Mouse (Mus musculus) ovary, postnatal 14 days (tissue): Measurements from ENCODE around the gene Ncor2.
A peak's percentile ranks its signal among the peaks of the same experiment; 100 is the strongest.

Experiments used
- DNase-seq: peaks from one replicate; pipeline ENCODE4 v3.0.0; 2022; ENCODE audit warnings: low spot score

Gene Ncor2

DNA sequence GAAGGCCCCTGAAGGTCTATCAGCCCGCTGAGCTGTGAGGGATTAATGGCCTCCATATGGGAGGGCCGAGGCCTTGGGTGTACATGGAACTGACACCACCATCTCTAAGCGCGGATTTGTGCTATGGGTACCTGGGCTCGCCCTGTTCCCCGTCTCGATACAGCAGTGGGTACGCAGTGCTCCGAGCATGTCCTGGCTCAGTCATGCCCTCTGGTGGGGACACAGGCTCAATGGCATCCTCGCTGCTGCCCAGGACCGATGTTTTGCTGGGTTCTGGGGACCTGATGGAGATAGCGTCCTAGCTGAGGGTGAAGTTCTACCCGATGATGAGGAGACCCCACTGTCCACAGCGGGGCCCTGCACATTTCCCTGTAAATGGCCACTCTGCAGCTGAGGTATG is 155.0 kb downstream of the Ncor2 start:
- no peak for DNase-seq

DNA sequence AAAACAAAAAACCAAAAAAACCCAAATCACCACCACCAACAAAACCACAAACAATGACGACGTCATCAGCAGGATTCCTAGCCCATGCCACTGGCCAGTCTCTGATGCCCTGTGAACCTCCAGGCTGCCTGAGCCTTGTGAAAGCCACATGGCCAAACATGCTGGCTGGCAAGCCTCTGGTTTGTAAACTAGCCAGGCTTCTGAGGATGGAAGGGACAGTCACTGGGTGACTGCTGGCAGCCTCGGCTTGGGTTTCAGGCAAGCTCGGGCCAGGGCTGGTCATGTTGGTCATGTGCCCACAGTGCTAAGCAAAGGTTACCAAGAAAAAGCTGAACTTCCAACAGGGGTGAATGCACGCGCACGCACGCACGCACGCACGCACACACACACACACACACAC is 157.7 kb downstream of the Ncor2 start:
- DNase-seq = no peak

DNA sequence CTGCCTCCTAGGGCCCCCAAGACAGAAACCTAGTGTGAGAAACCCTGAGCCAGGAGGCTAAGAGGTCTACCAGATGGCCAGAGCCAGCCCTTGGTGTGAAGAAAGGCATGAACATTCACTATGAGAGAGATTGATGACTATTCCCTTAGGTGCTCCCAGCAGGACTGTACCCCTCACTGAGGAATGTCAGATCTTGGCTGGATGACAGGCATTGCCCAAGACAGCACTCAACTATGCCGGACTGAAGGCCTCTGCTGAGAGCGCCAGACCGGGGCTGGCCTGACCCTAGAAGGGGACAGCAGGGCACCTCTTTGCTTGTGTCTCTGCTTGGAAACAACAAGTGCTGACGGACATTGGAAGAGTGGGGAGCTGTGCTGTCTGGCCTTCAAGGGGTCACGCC is 159.9 kb downstream of the Ncor2 start:
- no peak for DNase-seq

DNA sequence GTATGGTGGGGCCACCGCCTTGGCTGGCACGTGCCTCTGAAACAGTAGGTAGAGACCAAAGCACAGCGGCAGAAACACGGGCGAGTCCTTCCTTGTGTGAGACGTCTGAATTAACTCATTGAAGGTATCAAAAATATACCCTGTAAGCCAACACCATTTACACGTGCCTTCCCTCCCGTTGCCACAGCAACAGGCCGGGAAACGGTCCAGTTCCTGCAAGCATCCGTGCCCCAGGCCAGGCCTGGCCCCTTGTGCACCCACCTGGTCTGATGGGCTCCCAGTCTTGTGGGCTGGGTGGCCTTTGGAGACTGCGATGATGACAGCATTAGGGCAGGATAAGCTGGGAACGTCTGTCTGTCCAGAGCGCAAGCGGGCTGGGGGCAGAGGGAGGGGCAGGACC is 161.7 kb downstream of the Ncor2 start:
- DNase-seq = no peak

DNA sequence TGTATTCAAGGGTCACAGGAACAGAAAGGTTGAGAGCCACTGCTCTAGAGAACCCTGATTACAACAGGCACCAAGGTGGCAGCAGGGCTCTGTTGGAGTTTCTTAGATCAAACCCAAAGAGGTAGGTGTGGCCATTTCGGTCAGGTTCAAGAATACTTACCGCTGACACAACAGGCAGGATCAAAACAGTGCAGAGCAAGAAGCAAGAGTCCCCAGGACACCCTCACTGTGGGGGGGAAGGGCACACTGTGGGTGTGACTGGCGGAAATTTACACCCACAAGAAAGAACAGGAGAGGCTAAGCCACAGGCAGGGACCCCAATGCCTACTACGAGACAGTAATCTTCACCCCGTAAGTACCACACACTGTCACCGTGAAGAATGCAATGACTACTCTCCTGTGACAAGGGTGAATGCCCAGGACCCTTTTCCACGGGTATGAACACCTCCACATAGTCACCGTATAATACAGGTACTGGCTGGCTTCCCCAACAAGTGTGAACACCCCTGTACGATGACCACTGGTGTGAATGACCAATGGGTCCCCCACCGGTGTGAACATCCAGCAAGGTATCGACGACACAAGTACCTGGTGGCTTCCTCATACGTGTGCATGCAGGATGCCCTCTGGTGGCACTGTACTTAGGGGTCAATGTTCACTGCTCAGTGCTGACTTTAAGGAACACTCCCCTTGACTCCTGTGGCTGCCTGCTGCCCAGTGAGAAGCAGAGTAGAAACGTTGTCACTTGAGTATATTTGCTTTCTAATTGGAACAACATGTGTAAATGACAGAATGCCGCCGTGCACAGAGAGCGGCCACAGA is 162.4 kb downstream of the Ncor2 start:
- DNase-seq = no peak

DNA sequence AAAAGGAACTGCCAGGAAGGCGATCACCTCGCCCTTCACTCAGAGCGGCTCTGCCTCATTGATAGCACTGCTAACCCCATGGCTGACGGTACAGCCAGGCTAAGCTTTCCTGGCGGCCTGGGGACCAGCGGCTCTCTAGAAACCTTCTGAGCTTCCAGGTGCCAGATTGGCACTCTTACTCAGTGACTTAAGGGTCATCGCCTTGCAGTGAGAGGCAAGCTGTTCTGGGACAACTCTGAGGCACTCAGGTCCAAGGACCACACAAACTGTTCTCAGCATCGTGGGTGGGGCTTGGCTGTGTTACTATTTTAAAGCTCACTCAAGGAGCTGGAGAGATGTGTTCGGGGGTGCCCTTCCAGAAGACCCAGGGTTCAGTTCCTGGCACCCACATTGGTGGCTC is 163.4 kb downstream of the Ncor2 start:
- no peak for DNase-seq

DNA sequence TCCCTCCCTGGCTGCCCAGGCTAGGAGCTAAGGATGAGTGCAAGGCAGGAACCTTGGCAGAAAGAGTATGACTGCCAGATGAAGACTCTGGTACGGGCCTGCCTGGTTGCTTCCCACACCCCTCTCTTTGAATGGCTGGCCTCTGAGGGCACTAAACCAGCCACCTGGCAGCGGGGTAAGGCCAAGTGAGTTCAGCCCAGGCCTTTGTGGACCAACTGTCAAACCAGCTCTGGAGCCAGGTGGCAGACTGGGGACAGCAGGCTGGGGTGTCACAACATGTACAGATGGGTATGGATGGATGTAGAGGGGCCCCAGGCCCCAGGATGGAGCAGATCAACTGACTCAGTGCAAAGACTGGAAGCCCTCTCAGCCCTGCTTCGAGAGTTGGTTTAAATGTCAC is 164.0 kb downstream of the Ncor2 start:
- no peak for DNase-seq

DNA sequence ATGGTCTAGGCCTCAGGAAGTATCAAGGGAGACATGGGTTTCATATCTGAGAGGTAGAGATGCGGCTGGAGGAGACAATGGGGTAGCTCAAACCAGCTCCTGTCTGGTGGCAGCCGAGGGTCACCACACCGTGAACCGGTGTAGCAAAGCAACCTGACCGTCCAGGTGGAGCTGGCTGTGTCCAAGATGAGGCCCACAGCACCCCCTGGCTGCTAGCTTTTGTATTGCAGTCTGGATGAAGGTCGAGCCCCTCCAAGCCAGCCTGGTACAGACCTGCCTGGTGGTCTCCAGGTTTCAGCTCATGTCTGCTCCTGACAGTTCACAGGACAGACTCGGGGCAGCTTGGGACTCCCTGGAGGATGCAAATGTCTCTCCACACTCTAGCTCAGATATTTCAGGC is 164.5 kb downstream of the Ncor2 start:
- DNase-seq = peak; percentile 67

DNA sequence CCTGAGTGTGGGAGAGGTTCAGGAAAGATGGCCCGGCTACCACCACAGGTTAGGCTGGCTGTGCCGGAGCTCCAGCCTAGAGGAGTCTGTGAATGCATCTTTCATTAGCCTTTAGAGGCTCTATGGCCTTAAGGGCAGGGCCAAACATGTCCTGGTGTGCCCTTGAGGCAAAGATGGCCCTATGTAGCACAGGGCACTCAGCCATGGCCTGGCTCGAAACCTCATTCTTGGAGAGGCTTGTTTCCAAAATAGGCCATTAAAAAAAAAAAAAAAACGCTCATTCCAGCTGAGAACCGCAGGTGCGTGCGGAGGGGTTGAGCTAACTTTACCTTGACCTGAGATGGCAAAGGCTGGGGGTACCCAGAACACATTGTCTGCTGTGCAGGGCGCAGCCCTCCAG is 167.4 kb downstream of the Ncor2 start:
- DNase-seq = no peak

DNA sequence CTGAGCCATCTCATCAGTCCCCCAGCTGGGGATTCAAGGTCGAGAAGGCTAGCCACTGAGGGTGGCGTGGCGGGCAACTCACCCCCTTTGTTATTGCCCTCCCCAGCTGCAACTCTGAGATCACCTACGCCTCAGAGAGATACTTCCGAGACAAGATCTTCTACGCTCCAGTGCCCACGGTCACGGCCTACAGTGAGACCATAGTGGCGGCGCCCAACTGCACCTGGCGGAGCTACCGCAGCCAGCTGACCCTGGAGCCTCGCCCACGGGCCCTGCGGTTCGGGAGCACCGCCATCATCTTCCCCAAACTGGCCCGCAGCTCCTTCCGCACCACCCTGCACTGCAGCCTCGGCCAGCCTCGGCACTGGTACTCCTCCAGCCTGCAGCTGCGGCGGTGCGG is 167.9 kb downstream of the Ncor2 start:
- DNase-seq = no peak

DNA sequence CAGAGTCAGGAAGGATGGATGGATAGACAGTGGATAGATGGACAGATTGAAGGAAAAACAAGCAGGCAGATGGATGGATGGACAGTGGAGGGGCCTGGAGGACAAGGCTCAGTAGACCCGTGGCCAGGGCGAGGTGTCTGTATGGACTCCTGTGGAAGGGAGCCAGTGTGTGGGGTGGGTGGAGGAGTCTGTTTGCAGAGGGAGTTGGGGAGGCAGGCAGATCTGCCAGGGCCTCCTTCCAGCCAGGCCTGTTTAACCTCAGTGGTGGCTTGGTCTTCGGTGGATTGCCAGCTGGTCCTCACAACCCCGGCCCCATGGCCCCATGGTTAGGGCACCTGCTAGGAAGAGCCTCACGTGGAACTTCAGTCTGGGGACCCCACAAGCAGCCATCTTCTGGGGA is 172.1 kb downstream of the Ncor2 start:
- DNase-seq = no peak

DNA sequence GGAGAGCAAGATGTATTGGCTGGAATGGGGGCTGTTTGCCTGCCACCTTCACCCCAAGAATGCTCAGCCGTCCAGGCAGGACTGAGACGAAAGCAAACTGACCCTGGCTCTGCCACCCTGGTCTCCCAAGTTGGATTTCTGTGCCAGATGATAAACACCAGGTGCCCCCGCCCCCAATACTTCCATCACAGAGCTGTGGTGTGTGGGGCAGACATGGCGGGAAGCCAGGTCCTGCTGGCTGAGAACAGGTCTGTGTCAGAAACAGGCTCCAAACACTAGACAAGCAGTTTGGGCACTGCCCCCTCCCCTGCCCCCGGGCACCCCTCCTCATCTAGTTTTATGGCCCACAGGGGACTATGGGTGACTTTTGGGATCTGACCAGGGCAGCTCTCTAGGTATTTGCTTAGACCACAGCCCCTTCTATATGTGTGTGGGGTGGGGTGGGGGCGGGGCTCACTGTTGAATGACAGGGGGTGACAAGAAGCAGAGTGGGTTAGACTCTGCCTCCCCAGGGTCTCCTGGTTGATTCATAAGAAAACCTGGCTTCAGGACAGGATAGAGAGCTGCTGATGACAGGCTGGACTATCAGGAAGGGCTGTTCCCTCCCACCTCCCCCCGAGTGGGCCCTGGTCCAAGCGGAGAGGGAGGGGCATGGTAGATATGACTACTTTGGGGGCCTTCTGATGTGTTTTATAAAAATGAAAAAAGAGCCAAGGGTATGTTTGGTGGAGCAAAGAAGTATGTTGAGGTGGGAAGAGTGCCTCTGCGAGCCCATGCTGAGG is 173.0 kb downstream of the Ncor2 start:
- no peak for DNase-seq

DNA sequence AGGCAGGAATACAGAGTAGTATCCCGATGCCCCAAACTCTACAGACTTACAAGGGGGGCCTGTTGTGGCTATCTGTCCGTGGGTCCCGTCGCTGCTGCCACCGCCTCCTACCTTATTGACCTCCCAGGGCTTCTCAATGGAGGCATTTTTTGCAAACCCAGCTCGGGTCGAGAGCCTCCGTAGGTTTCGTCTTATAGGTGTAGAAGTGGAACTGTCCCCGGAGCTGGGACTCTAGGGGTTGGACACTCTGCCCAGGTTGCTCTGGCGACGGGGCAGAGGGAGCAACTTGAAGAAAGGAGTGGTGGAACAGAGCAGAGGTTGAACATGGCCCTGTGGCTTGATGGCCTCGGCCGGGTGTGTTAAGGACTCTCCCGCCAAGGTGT is 175.2 kb downstream of the Ncor2 start:
- DNase-seq = no peak

DNA sequence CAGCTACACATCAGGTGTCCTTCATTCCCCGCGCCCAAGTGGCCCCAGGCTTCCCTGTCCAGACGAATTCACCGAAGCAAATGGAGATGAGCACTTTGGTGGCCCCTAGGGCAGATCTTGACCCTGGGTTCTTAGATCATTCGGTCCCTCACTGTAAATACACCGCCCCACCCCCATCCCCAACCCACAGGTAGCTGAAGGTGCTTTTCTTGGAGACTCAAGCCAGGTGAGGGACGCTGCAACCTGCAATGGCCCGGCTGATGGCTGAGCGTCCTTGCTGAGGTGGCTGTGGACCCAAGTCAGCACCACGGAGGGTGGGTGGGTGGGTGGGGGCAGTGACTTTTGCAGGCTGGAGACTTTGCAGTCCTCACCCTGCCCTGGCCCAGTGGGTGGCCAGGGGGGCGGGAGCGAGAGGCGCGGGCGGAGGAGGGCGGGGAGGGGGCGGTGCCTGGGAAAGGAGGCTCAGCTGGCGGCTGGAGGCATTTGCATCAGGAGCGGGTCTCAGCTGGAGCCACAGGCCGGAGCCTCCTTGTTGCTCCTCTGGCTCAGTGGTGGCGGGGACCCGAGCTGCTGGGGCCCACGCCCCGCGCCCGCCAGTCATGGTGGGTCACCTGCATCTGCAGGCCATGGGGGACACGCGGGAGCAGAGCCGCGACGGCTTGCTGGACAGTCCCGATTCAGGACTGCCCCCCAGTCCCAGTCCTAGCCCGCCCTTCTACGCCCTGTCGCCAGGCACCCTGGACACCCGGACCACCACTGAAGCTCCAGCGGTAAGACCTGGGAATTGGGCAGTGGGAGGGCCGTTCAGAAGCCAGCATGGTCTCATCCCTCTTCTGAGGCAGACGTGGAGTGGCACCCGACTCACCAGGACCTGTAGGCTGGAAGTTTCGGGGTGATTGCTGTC is 175.8 kb downstream of the Ncor2 start, which contains the start of gene Rflna:
Gene Rflna (plus strand): TSS at position 253 of the 904 bp plus-strand sequence.
- DNase-seq = no peak

DNA sequence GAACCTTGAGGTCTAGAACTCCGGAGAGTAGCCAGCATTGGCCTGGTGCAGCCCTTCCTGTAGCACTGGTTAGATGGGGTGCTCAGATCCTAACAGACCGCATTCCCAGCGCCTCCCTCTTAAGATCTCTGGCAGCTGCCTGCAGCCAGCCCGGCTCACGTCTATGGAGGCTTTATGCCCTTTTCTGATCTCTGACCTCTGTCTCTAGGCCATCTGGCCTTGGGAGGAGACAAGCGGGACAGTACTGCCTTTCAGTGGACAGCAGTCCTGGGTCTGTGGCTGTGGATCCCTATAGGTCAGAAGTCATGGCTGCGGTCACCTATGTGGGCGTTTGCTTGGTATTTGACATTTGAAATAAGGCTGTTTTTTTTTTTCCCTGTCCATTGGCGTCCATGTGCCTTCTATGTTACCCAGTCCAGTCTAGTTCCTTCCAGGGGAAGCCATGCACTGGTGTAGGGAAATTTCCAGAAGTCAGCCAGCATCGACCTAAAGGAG is 178.2 kb downstream of the Ncor2 start:
- no peak for DNase-seq

DNA sequence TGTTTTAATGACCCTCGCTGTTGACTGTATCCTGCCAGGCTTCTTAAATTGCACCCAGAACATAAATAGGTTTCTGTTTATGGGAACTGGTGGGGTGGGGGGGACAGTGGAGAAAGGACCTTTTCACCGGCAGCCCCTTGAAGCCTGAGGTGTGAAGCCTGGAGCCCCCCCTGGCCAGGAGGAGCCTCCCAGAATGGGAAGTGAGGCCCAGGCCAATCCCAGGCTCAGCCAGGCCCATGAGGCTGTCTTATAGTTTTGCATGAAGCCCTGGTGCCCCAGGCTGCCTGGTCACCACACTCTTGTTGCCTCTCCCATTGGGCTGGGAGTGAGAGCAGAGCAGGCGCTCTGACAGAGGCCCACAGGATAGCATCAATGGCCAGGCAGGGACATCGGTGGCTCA is 181.1 kb downstream of the Ncor2 start:
- no peak for DNase-seq

DNA sequence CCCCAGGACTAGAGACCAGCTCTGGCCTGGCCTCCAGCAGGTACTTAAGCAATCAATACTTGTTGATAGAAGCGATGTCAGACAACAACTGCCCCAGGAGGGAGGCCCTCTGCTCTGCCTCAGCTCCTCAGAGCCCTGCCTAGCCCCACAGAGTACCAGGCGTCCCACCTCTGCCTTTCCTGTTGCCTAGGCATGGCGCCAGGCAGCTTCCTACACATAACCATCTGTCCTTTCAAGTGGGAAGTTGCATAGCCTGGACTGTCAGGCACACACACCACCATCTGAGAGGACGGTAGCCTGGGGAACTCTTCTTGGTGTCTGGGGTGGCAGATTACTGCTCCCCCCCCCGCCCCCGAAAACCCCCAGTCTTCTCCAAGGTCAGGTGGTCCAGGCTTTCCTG is 182.2 kb downstream of the Ncor2 start:
- no peak for DNase-seq

DNA sequence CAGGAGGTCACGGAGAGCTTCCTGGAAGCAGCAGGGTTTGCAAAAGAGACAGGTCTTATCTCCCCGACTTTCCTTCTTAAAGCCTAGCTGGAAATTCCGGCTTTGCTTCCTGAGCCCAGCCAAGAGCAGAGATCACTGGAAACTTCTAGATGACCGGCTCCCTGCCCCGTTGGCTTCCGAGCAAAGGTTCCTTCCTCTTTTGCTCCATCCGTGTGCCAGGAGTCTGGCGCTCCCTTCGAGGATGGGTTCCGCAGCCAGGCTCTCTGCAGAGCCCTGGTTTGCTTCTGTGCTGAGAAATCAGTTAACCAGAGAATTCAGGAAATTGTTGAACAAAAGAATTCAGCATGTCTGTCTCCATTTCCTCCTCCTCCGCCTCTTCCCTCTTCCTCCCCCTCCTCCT is 186.1 kb downstream of the Ncor2 start:
- no peak for DNase-seq

DNA sequence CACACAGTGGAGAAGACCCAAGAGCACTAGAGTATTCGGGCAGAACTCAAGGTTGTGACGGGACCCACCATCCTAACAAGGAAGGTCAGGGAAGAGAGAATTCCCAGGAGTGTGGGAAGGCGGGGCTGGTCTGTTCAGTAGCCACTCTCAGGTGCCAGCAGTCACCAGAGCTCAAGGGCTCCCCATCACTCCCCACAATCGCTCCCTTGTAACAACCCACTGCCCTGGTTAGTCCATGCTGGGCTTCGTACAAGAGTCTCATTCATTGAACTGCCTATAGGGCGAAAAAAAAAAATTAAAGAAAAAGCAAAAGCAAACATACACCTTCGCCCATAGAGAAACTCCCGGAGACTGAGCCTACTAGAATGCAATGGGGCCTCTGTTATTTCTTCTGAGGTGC is 186.7 kb downstream of the Ncor2 start:
- DNase-seq = no peak

DNA sequence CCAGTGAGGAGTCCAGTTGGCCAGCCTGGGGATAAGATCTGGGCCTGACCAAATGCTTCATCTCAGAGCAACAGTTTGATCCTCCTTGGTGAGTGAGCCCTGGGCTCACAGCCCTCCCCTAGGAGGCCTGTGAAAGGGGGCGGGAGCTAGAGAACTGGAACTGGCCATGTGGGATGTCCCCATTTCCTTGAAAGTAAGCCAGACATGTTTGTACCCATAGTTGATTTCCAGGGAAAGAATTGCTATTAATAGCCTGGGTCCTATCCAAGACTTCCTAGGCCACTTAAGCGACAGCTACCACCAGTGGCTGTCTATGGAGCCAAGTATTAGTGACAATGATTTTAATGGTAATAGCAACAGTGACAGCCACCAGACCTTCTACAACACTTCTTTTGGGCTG is 189.3 kb downstream of the Ncor2 start:
- no peak for DNase-seq

DNA sequence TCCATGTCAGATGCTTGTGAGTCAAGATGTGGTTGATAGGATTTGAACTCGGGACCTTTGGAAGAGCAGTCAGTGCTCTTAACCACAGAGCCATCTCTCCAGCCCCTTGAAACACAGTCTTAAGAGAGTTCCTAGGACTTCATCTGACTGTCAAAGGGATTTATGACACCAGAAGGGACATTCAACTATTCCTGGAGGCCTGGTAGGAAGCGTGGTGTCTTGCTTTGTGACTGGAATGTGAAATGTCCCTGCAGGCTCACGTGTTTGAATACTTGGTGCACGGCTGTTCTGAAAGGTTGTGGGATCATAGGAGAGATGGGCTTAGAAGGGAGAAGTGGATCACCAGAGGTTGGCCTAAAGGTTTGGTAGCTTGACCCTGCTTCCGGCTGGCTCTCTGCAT is 192.4 kb downstream of the Ncor2 start:
- DNase-seq = no peak

DNA sequence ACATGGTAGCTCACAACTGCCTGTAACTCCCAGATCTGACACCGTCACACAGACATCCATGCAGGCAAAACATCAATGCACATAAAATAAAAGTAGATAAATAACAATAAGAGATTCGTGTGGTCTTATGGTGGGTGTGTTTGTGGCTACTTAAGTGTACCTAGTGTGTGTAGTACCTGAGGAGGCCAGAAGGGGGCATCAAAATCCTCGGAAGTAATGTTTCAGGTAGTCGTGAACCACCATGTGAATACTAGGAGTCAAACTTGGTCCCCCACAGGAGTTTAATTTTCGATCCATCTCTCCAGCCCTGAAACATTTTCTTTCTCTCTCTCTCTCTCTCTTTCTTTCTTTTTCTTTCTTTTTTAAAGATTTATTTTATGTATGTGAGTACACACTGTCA is 192.8 kb downstream of the Ncor2 start:
- no peak for DNase-seq
